22 mouse cellular contexts compared by ENCODE assay signal in the genomic region with DNA sequence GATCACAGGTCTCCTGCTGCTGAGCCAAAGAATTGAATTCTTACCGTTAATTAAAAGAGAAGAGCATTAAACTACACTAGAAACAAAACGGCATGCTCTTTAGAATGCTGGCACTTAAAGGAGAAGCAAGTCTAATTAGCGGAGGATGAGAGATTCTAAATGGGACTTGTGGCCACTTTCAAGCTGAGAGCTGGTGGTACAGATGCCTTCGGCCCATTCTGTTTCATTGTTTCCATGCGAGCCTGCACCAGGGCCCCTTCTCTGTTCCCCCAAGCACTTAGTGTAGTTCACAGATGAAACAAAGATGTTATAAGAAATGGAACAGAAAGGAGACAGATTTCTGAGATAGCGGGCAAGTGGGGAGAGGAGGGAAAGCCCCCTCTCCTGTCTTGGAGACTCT. TPM values are rescaled to one million over a fixed set of nuclear protein-coding genes. Genes with fewer than 3 reads are reported as not detected.
DNase-seq lines count a peak whose midpoint lies in the region; ATAC-seq and TF ChIP-seq lines count a peak whose summit lies in the region.
"Had no signal": no experiment of that assay in that cellular context is flagged by ENCODE, and none has a peak within 500 bp of the region (broad histone marks: within the 10 kb centered on the region; RNA-seq: fewer than 3 reads in every experiment).

No protein-coding gene starts in this region.

- 0 out of 2 replicates have a peak overlapping the region, but pooled peaks have one; percentile 6 for H3K9ac ChIP-seq in forebrain, embryonic 11.5 days (ENCODE audit: low read length)
- no peak overlapping the region for H3K9ac ChIP-seq in hindbrain, embryonic 14.5 days
- no peak overlapping the region for H3K9ac ChIP-seq in midbrain, embryonic 15.5 days
- H3K9ac ChIP-seq: limb, embryonic 13.5 days; liver, embryonic 14.5 days had no signal

- H3K27ac ChIP-seq in forebrain, embryonic 11.5 days (ENCODE audit: low read depth, low read length), result no peak overlapping the region
- no peak overlapping the region for H3K27ac ChIP-seq in hindbrain, embryonic 14.5 days
- 0 out of 2 replicates have a peak overlapping the region, but pooled peaks have one; percentile 7 for H3K27ac ChIP-seq in midbrain, embryonic 15.5 days
- H3K27ac ChIP-seq in layer of hippocampus, adult 2 months, result no peak overlapping the region
- H3K27ac ChIP-seq: limb, embryonic 13.5 days; liver, embryonic 14.5 days had no signal

- TF ChIP-seq POLR2A in brain, embryonic 14.5 days (IDR thresholded peaks at IDR 0.05; ENCODE audit: borderline replicate concordance, extremely low read depth, insufficient read depth, insufficient read length, poor library complexity, severe bottlenecking), result no peak

- 12% methylated on average over 6 of the region's 6 CpGs for WGBS in forebrain, embryonic 11.5 days
- WGBS in hindbrain, embryonic 14.5 days, result 15% methylated on average over 6 of the region's 6 CpGs
- WGBS in midbrain, embryonic 15.5 days, result 18% methylated on average over 6 of the region's 6 CpGs

- DNase-seq in brain, embryonic 14.5 days (ENCODE audit: low read depth), result peak; percentile 73
- no peak for DNase-seq in forebrain, embryonic 11.5 days (ENCODE audit: low spot score)
- no peak for DNase-seq in hindbrain, embryonic 14.5 days (ENCODE audit: low spot score)
- DNase-seq in adrenal gland, adult 2 months, result no peak
- no peak for DNase-seq in layer of hippocampus, adult 2 months (ENCODE audit: low spot score in 2 of 2)
- no peak for DNase-seq in right cerebral cortex, postnatal 36 days (ENCODE audit: low spot score in 2 of 2)
- DNase-seq in adrenal gland, postnatal 36 days, result no peak
- DNase-seq: cerebellum, adult 11 months; cerebellum, postnatal 25 days; heart, postnatal 36 days; kidney, postnatal 14 days; layer of hippocampus, adult 9-11 months; right cerebral cortex, postnatal 4 days; thymus, postnatal 36 days had no signal

- no peaks in the 10 kb centered on the region for H3K9me3 ChIP-seq in forebrain, embryonic 11.5 days (ENCODE audit: control insufficient read depth, low read length)
- no peaks in the 10 kb centered on the region for H3K9me3 ChIP-seq in hindbrain, embryonic 14.5 days (ENCODE audit: control insufficient read depth, low read length)
- no peaks in the 10 kb centered on the region for H3K9me3 ChIP-seq in midbrain, embryonic 15.5 days
- H3K9me3 ChIP-seq: G1E; limb, embryonic 13.5 days had no signal

- TF ChIP-seq CTCF in brain, embryonic 14.5 days (IDR thresholded peaks at IDR 0.05; ENCODE audit: borderline replicate concordance, extremely low read depth, insufficient read depth, insufficient read length), result no peak
- TF ChIP-seq CTCF in layer of hippocampus, adult 2 months (conservative IDR thresholded peaks at IDR 0.05), result no peak

- no peaks in the 10 kb centered on the region for H3K36me3 ChIP-seq in forebrain, embryonic 11.5 days (ENCODE audit: control insufficient read depth, insufficient read depth, low read length)
- no peaks in the 10 kb centered on the region for H3K36me3 ChIP-seq in hindbrain, embryonic 14.5 days (replicated peaks; ENCODE audit: control insufficient read depth, insufficient read depth)
- H3K36me3 ChIP-seq in midbrain, embryonic 15.5 days (replicated peaks), result no peaks in the 10 kb centered on the region
- H3K36me3 ChIP-seq: G1E; limb, embryonic 13.5 days had no signal

- peaks cover 9% of the 10 kb centered on the region; the same call in 1 of the 2 replicates for H3K4me1 ChIP-seq in forebrain, embryonic 11.5 days (replicated peaks; ENCODE audit: control insufficient read depth, insufficient read depth, low read length)
- H3K4me1 ChIP-seq in hindbrain, embryonic 14.5 days (replicated peaks; ENCODE audit: control insufficient read depth, insufficient read depth, low read length), result peaks cover 19% of the 10 kb centered on the region
- peaks cover 28% of the 10 kb centered on the region for H3K4me1 ChIP-seq in midbrain, embryonic 15.5 days

- H3K27me3 ChIP-seq in forebrain, embryonic 11.5 days (ENCODE audit: control insufficient read depth, insufficient read depth, low read length), result peaks cover 38% of the 10 kb centered on the region
- H3K27me3 ChIP-seq in hindbrain, embryonic 14.5 days (ENCODE audit: control insufficient read depth, insufficient read depth, low read length), result no peaks in the 10 kb centered on the region
- H3K27me3 ChIP-seq in midbrain, embryonic 15.5 days (replicated peaks), result no peaks in the 10 kb centered on the region

- H3K4me3 ChIP-seq in forebrain, embryonic 11.5 days (ENCODE audit: low read depth, low read length), result no peak overlapping the region
- no peak overlapping the region for H3K4me3 ChIP-seq in hindbrain, embryonic 14.5 days (replicated peaks; ENCODE audit: low read length)
- H3K4me3 ChIP-seq in midbrain, embryonic 15.5 days, result no peak overlapping the region
- no peak overlapping the region for H3K4me3 ChIP-seq in layer of hippocampus, adult 2 months
- H3K4me3 ChIP-seq: erythroblast, embryonic 14.5 days; myocyte had no signal

- H3K4me2 ChIP-seq in forebrain, embryonic 11.5 days (ENCODE audit: low read depth, low read length, severe bottlenecking), result peak overlapping the region; percentile 45
- 0 out of 2 replicates have a peak overlapping the region, but pooled peaks have one; percentile 4 for H3K4me2 ChIP-seq in hindbrain, embryonic 14.5 days (replicated peaks)
- no peak overlapping the region for H3K4me2 ChIP-seq in midbrain, embryonic 15.5 days

- ATAC-seq in forebrain, embryonic 11.5 days (replicated peaks; ENCODE audit: low FRiP score), result peak; percentile 75
- ATAC-seq in hindbrain, embryonic 14.5 days (ENCODE audit: low FRiP score), result no peak
- 0 out of 2 replicates have a peak, but pooled peaks have one; percentile 10 for ATAC-seq in midbrain, embryonic 15.5 days (replicated peaks)
- ATAC-seq: intestine, embryonic 16.5 days had no signal

RNA-seq across cellular contexts. Expression of gene Dchs2, which starts 30.2 kb away (rescaled TPM):
- polyA plus RNA-seq in brain, embryonic 14.5 days (2012; rRNA removed), result 0.69 and 1.8 TPM in 2 replicates
- 0.05 TPM in 1 of 2 replicates, not detected in the other for polyA plus RNA-seq in forebrain, embryonic 11.5 days (2014; fragmentation: Nextera tagmentation; extraction: Ambion mirVana)
- 2.1 and 2.3 TPM in 2 replicates for polyA plus RNA-seq in hindbrain, embryonic 14.5 days (2014; fragmentation: Nextera tagmentation; extraction: Ambion mirVana)
- polyA plus RNA-seq in midbrain, embryonic 15.5 days (2015; fragmentation: Nextera tagmentation; extraction: Ambion mirVana), result 0.83 and 0.92 TPM in 2 replicates
- under 1 TPM; 0.37 to 0.66 TPM for total RNA-seq in adrenal gland, adult 2 months (2021)
- polyA plus RNA-seq in adrenal gland, adult 2 months (2012; rRNA removed), result 0.03 and 0.06 TPM in 2 replicates
- total RNA-seq in layer of hippocampus, adult 2 months (2021), result 1 to 10 TPM; 3.2 to 3.7 TPM
- under 1 TPM; 0.46 to 0.73 TPM for total RNA-seq in adrenal gland, postnatal 36 days (2021)
- total RNA-seq: megakaryocyte, adult 5-6 weeks had no signal
- polyA plus RNA-seq: G1E had no signal

RNA-seq across cellular contexts. Expression of gene Plrg1, which starts 42.3 kb away (rescaled TPM):
- polyA plus RNA-seq in brain, embryonic 14.5 days (2012; rRNA removed), result 87.6 and 101 TPM in 2 replicates
- 129 and 135 TPM in 2 replicates for polyA plus RNA-seq in forebrain, embryonic 11.5 days (2014; fragmentation: Nextera tagmentation; extraction: Ambion mirVana)
- 99.6 and 108 TPM in 2 replicates for polyA plus RNA-seq in hindbrain, embryonic 14.5 days (2014; fragmentation: Nextera tagmentation; extraction: Ambion mirVana)
- 104 and 108 TPM in 2 replicates for polyA plus RNA-seq in midbrain, embryonic 15.5 days (2015; fragmentation: Nextera tagmentation; extraction: Ambion mirVana)
- 10 to 100 TPM; 49.0 to 50.2 TPM for total RNA-seq in adrenal gland, adult 2 months (2021)
- polyA plus RNA-seq in adrenal gland, adult 2 months (2012; rRNA removed), result 12.4 and 16.0 TPM in 2 replicates
- 10 to 100 TPM; 50.3 to 50.6 TPM for total RNA-seq in layer of hippocampus, adult 2 months (2021)
- 10 to 100 TPM; 47.4 to 51.3 TPM for total RNA-seq in adrenal gland, postnatal 36 days (2021)

RNA-seq across cellular contexts. Expression of gene Fgb, which starts 47.9 kb away (rescaled TPM):
- polyA plus RNA-seq in brain, embryonic 14.5 days (2012; rRNA removed), result 0.06 and 0.08 TPM in 2 replicates
- polyA plus RNA-seq in forebrain, embryonic 11.5 days (2014; fragmentation: Nextera tagmentation; extraction: Ambion mirVana), result not detected in 2 replicates
- not detected in 2 replicates for polyA plus RNA-seq in hindbrain, embryonic 14.5 days (2014; fragmentation: Nextera tagmentation; extraction: Ambion mirVana)
- polyA plus RNA-seq in midbrain, embryonic 15.5 days (2015; fragmentation: Nextera tagmentation; extraction: Ambion mirVana), result 0.51 TPM in 1 of 2 replicates, not detected in the other
- 1 to 10 TPM in 1 of 2 experiments, under 1 TPM in 1; 0.28 to 5.6 TPM for total RNA-seq in adrenal gland, adult 2 months (2021)
- 0.11 TPM in 1 of 2 replicates, not detected in the other for polyA plus RNA-seq in adrenal gland, adult 2 months (2012; rRNA removed)
- not detected for total RNA-seq in layer of hippocampus, adult 2 months (2021)
- 1 to 10 TPM in 1 of 2 experiments, not detected in 1; 1.1 TPM for total RNA-seq in adrenal gland, postnatal 36 days (2021)
- total RNA-seq: heart, postnatal 36 days; megakaryocyte, adult 5-6 weeks had no signal
- polyA plus RNA-seq: G1E; limb, embryonic 13.5 days; myocyte had no signal
